Mouse (Mus musculus) testis, adult 2 months (tissue): ENCODE results near the gene Pck1.

Source experiments
- CTCF ChIP-seq: fragments of 200-500 bp; IDR thresholded peaks from 2 replicates; pipeline ENCODE4 v1.5.1; 2012; ENCODE audit warnings: low read depth, mild to moderate bottlenecking, inconsistent platforms, low read length, moderate library complexity; ENCODE audit not compliant: control insufficient read depth, insufficient read depth, insufficient replicate concordance
- POLR2A ChIP-seq: fragments of 200-500 bp; IDR thresholded peaks from 2 replicates; pipeline ENCODE4 v1.6.1; 2012; ENCODE audit warnings: low read depth, mild to moderate bottlenecking, inconsistent platforms, low read length, moderate library complexity; ENCODE audit not compliant: control insufficient read depth

DNA sequence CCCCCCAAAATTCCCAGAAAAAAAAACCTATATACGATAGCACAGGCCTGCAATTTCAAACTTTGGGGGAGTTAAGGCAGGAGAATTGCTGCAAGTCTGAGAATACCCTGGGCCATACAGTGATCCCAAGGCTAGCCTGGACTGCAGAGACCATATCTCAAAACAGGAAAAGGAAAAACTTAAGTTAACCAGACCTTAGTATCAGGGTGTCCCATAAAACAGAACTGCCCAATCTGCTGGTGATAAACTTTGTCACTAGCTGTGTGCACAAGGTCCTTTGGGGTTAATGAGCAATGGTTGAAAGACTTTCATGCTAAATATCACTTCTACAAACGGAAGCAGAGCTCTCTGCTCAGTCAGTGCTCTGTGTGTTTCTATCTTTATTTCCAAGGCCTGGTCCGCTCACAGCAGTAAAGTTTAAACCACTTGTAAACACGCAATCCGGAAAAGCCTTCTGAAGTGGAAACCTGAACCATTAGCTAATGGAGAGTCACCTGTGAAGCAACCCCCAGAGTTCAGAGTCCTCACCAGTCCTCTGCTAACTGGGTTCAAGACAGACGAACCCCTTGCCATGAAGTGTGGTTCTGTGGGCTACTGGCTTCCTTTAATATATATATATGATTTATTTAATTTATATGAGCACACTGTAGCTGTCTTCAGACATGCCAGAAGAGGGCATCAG, 44.2 kb upstream of the Pck1 start:
- TF ChIP-seq POLR2A, result no peak
- no peak for TF ChIP-seq CTCF
